Mouse (Mus musculus): ENCODE results near the gene Clmn. TPM values are rescaled to one million over a fixed set of nuclear protein-coding genes. Genes with fewer than 3 reads are reported as not detected.

Gene Clmn
- polyA plus RNA-seq, 1 experiment: 0.13 TPM

GRCm38 (mm10) chr12:104867851-104868250, 3.0 kb upstream of the Clmn start:
- WGBS: 82% methylated on average over 6 of the region's 6 CpGs
- TF ChIP-seq POLR2A (IDR thresholded peaks at IDR 0.05; ENCODE audit: low read depth, low read length) (no peak), CTCF (IDR thresholded peaks at IDR 0.05; ENCODE audit: extremely low read depth, insufficient read depth, insufficient read length, insufficient replicate concordance) (no peak)
- no peak overlapping the region for H3K4me3 ChIP-seq (ENCODE audit: extremely low read depth, insufficient read depth, insufficient read length)
- no peaks in the 10 kb centered on the region; the same call in 1 of the 2 replicates for H3K4me1 ChIP-seq (ENCODE audit: control insufficient read depth, insufficient read depth, insufficient read length)
- peaks cover 4% of the 10 kb centered on the region for H3K27me3 ChIP-seq (ENCODE audit: control insufficient read depth, insufficient read depth, low read length)
- no peak overlapping the region for H3K27ac ChIP-seq (ENCODE audit: insufficient read depth, low read length)
- H3K36me3 ChIP-seq (ENCODE audit: control insufficient read depth, insufficient read depth, low read length): no peaks in the 10 kb centered on the region
- DNase-seq (ENCODE audit: low read depth in 1 of 2, low spot score in 2 of 2): no peak

GRCm38 (mm10) chr12:104865166-104865535, 275 bp upstream of the Clmn start:
- H3K27ac ChIP-seq (ENCODE audit: insufficient read depth, low read length): no peak overlapping the region
- 6% methylated on average over 9 of the region's 10 CpGs for WGBS
- H3K4me1 ChIP-seq (ENCODE audit: control insufficient read depth, insufficient read depth, insufficient read length): no peaks in the 10 kb centered on the region; the same call in 1 of the 2 replicates

GRCm38 (mm10) chr12:104863653-104864052, 1.2 kb downstream of the Clmn start:
- H3K4me1 ChIP-seq (ENCODE audit: control insufficient read depth, insufficient read depth, insufficient read length): no peaks in the 10 kb centered on the region; the same call in 1 of the 2 replicates
- WGBS: 75% methylated on average over 7 of the region's 7 CpGs
- H3K4me3 ChIP-seq (ENCODE audit: extremely low read depth, insufficient read depth, insufficient read length): no peak overlapping the region
- H3K27me3 ChIP-seq (ENCODE audit: control insufficient read depth, insufficient read depth, low read length): peaks cover 4% of the 10 kb centered on the region
- no peaks in the 10 kb centered on the region for H3K36me3 ChIP-seq (ENCODE audit: control insufficient read depth, insufficient read depth, low read length)
- no peak overlapping the region for H3K27ac ChIP-seq (ENCODE audit: insufficient read depth, low read length)
- TF ChIP-seq CTCF (IDR thresholded peaks at IDR 0.05; ENCODE audit: extremely low read depth, insufficient read depth, insufficient read length, insufficient replicate concordance): no peak
- TF ChIP-seq POLR2A (IDR thresholded peaks at IDR 0.05; ENCODE audit: low read depth, low read length): no peak
- DNase-seq (ENCODE audit: low read depth in 1 of 2, low spot score in 2 of 2): no peak

More at GRCm38 (mm10) chr12:104865166-104865535, 275 bp upstream of the Clmn start:
- no peak for DNase-seq (ENCODE audit: low read depth in 1 of 2, low spot score in 2 of 2)
- H3K27me3 ChIP-seq (ENCODE audit: control insufficient read depth, insufficient read depth, low read length): peaks cover 4% of the 10 kb centered on the region
- TF ChIP-seq CTCF (IDR thresholded peaks at IDR 0.05; ENCODE audit: extremely low read depth, insufficient read depth, insufficient read length, insufficient replicate concordance) (no peak), POLR2A (IDR thresholded peaks at IDR 0.05; ENCODE audit: low read depth, low read length) (no peak)
- no peak overlapping the region for H3K4me3 ChIP-seq (ENCODE audit: extremely low read depth, insufficient read depth, insufficient read length)
- H3K36me3 ChIP-seq (ENCODE audit: control insufficient read depth, insufficient read depth, low read length): no peaks in the 10 kb centered on the region

GRCm38 (mm10) chr12:104859140-104859539, 5.7 kb downstream of the Clmn start:
- Histone ChIP-seq H3K36me3 (ENCODE audit: control insufficient read depth, insufficient read depth, low read length) (no peaks in the 10 kb centered on the region), H3K4me3 (ENCODE audit: extremely low read depth, insufficient read depth, insufficient read length) (no peak overlapping the region), H3K27ac (ENCODE audit: insufficient read depth, low read length) (no peak overlapping the region), H3K27me3 (ENCODE audit: control insufficient read depth, insufficient read depth, low read length) (no peaks in the 10 kb centered on the region), H3K4me1 (ENCODE audit: control insufficient read depth, insufficient read depth, insufficient read length) (no peaks in the 10 kb centered on the region)
- no peak for TF ChIP-seq CTCF (IDR thresholded peaks at IDR 0.05; ENCODE audit: extremely low read depth, insufficient read depth, insufficient read length, insufficient replicate concordance)
- TF ChIP-seq POLR2A (IDR thresholded peaks at IDR 0.05; ENCODE audit: low read depth, low read length): no peak
- 81% methylated on average over 7 of the region's 7 CpGs for WGBS
- no peak for DNase-seq (ENCODE audit: low read depth in 1 of 2, low spot score in 2 of 2)

GRCm38 (mm10) chr12:104858732-104859131, 6.1 kb downstream of the Clmn start:
- Histone ChIP-seq H3K4me1 (ENCODE audit: control insufficient read depth, insufficient read depth, insufficient read length) (no peaks in the 10 kb centered on the region), H3K27ac (ENCODE audit: insufficient read depth, low read length) (no peak overlapping the region), H3K36me3 (ENCODE audit: control insufficient read depth, insufficient read depth, low read length) (no peaks in the 10 kb centered on the region), H3K4me3 (ENCODE audit: extremely low read depth, insufficient read depth, insufficient read length) (no peak overlapping the region), H3K27me3 (ENCODE audit: control insufficient read depth, insufficient read depth, low read length) (no peaks in the 10 kb centered on the region)
- DNase-seq (ENCODE audit: low read depth in 1 of 2, low spot score in 2 of 2): no peak
- 92% methylated on average over 5 of the region's 5 CpGs for WGBS
- no peak for TF ChIP-seq CTCF (IDR thresholded peaks at IDR 0.05; ENCODE audit: extremely low read depth, insufficient read depth, insufficient read length, insufficient replicate concordance)
- TF ChIP-seq POLR2A (IDR thresholded peaks at IDR 0.05; ENCODE audit: low read depth, low read length): no peak

- H3K4me1 ChIP-seq (ENCODE audit: control insufficient read depth, insufficient read depth, insufficient read length): no peaks in the 10 kb centered on the region
- no peak overlapping the region for H3K27ac ChIP-seq (ENCODE audit: insufficient read depth, low read length)
- TF ChIP-seq CTCF (IDR thresholded peaks at IDR 0.05; ENCODE audit: extremely low read depth, insufficient read depth, insufficient read length, insufficient replicate concordance): no peak
- TF ChIP-seq POLR2A (IDR thresholded peaks at IDR 0.05; ENCODE audit: low read depth, low read length): no peak
- 85% methylated on average over 10 of the region's 10 CpGs for WGBS
- H3K27me3 ChIP-seq (ENCODE audit: control insufficient read depth, insufficient read depth, low read length): no peaks in the 10 kb centered on the region
- DNase-seq (ENCODE audit: low read depth in 1 of 2, low spot score in 2 of 2): no peak
- H3K36me3 ChIP-seq (ENCODE audit: control insufficient read depth, insufficient read depth, low read length): no peaks in the 10 kb centered on the region
- H3K4me3 ChIP-seq (ENCODE audit: extremely low read depth, insufficient read depth, insufficient read length): no peak overlapping the region
Measured at GRCm38 (mm10) chr12:104857614-104858013, 7.3 kb downstream of the Clmn start.

GRCm38 (mm10) chr12:104856540-104856939, 8.3 kb downstream of the Clmn start:
- Histone ChIP-seq H3K27ac (ENCODE audit: insufficient read depth, low read length) (no peak overlapping the region), H3K36me3 (ENCODE audit: control insufficient read depth, insufficient read depth, low read length) (no peaks in the 10 kb centered on the region), H3K27me3 (ENCODE audit: control insufficient read depth, insufficient read depth, low read length) (no peaks in the 10 kb centered on the region), H3K4me1 (ENCODE audit: control insufficient read depth, insufficient read depth, insufficient read length) (no peaks in the 10 kb centered on the region), H3K4me3 (ENCODE audit: extremely low read depth, insufficient read depth, insufficient read length) (no peak overlapping the region)
- no peak for DNase-seq (ENCODE audit: low read depth in 1 of 2, low spot score in 2 of 2)
- WGBS: 73% methylated on average over 3 of the region's 3 CpGs
- TF ChIP-seq CTCF (IDR thresholded peaks at IDR 0.05; ENCODE audit: extremely low read depth, insufficient read depth, insufficient read length, insufficient replicate concordance): no peak
- TF ChIP-seq POLR2A (IDR thresholded peaks at IDR 0.05; ENCODE audit: low read depth, low read length): no peak

Measured in spleen, adult 2 months (tissue).